Mouse (Mus musculus) embryo, embryonic 9.5 days (tissue): ENCODE results near the gene Ezh1.
A peak's percentile ranks its signal among the peaks of the same experiment; 100 is the strongest.

Experiments used
- DNase-seq: peaks from one replicate; pipeline ENCODE4 v3.0.0-alpha.2; 2017; ENCODE audit errors: extremely low spot score

Gene Ezh1

GRCm38 (mm10) chr11:101181961-101182360, 44.3 kb downstream of the Ezh1 start:
- no peak for DNase-seq

GRCm38 (mm10) chr11:101180846-101181740, 45.2 kb downstream of the Ezh1 start:
- DNase-seq: peak; percentile 65

- DNase-seq: no peak
Observed at GRCm38 (mm10) chr11:101180261-101180660, 46.0 kb downstream of the Ezh1 start.

- no peak for DNase-seq
Observed at GRCm38 (mm10) chr11:101179306-101179705, 47.0 kb downstream of the Ezh1 start.

GRCm38 (mm10) chr11:101178061-101179058, 47.9 kb downstream of the Ezh1 start:
- no peak for DNase-seq

GRCm38 (mm10) chr11:101176933-101177773, 49.1 kb downstream of the Ezh1 start:
- peak; percentile 48 for DNase-seq

GRCm38 (mm10) chr11:101176117-101176691, 50.1 kb downstream of the Ezh1 start:
- DNase-seq: peak; percentile 47

- no peak for DNase-seq
Observed at GRCm38 (mm10) chr11:101175636-101176116, 50.6 kb downstream of the Ezh1 start.

- no peak for DNase-seq
Observed at GRCm38 (mm10) chr11:101174851-101175628, 51.2 kb downstream of the Ezh1 start, which contains the start of gene Ccr10. Gene Ccr10, minus strand, starts transcription at chr11:101175443.

GRCm38 (mm10) chr11:101174389-101174745, 51.9 kb downstream of the Ezh1 start:
- DNase-seq: no peak

GRCm38 (mm10) chr11:101173631-101174388, 52.5 kb downstream of the Ezh1 start:
- peak; percentile 85 for DNase-seq

GRCm38 (mm10) chr11:101173112-101173511, 53.2 kb downstream of the Ezh1 start:
- DNase-seq: no peak

- DNase-seq: no peak
Observed at GRCm38 (mm10) chr11:101172434-101172815, 53.8 kb downstream of the Ezh1 start.

- DNase-seq: peak; percentile 76
Observed at GRCm38 (mm10) chr11:101171721-101172433, 54.4 kb downstream of the Ezh1 start.

GRCm38 (mm10) chr11:101170811-101171610, 55.3 kb downstream of the Ezh1 start, which contains the start of gene Plekhh3:
Gene Plekhh3, minus strand, starts transcription at chr11:101171351.
- peak; percentile 95 for DNase-seq

- DNase-seq: no peak
Observed at GRCm38 (mm10) chr11:101170354-101170810, 55.9 kb downstream of the Ezh1 start, which contains the start of gene Cntnap1. Gene Cntnap1, plus strand, starts transcription at chr11:101170523.

GRCm38 (mm10) chr11:101169301-101170107, 56.8 kb downstream of the Ezh1 start:
- DNase-seq: no peak
